ENCODE assay signal across 36 mouse cellular contexts in the genomic region with DNA sequence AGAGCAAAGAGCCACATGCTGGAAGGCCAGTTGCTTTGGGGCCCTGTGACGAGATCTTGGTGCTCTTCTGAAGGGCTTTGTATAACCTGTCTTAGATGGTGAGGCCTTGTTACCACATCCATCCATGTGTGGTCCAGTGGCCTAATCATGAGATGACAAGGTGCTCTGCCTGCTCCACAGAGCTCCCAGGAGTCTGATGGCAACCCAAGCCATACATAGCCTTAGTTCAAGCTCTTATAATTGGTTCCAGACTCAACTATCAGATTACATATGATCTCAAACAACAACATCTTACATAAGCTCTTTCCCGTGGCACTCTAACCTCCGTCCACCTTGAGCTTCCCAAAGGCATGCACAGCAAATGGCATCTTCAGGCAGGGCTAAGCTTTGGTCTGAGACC. TPM values are rescaled to one million over a fixed set of nuclear protein-coding genes. Genes with fewer than 3 reads are reported as not detected.
"Had no signal": no experiment of that assay in that cellular context is flagged by ENCODE, and none has a peak within 500 bp of the region (broad histone marks: within the 10 kb centered on the region; RNA-seq: fewer than 3 reads in every experiment).

Gene Ces1a (minus strand): TSS at position 101 of the 400 bp plus-strand sequence.

- H3K4me3 ChIP-seq: gastrocnemius, adult 2 months; heart, embryonic 10.5 days; heart, embryonic 12.5 days; hindbrain, embryonic 10.5 days; hindbrain, embryonic 12.5 days; intestine, embryonic 15.5 days; limb, embryonic 13.5 days; limb, embryonic 15.5 days; liver, embryonic 12.5 days had no signal

- H3K4me2 ChIP-seq: heart, embryonic 12.5 days; hindbrain, embryonic 12.5 days; hindbrain, embryonic 14.5 days; intestine, embryonic 15.5 days; limb, embryonic 13.5 days; limb, embryonic 15.5 days; liver, embryonic 12.5 days had no signal

- H3K9ac ChIP-seq: heart, embryonic 12.5 days; hindbrain, embryonic 12.5 days; hindbrain, embryonic 14.5 days; intestine, embryonic 15.5 days; limb, embryonic 13.5 days; limb, embryonic 15.5 days; liver, embryonic 12.5 days; liver, embryonic 14.5 days had no signal

- H3K27me3 ChIP-seq: heart, embryonic 12.5 days; hindbrain, embryonic 12.5 days; intestine, embryonic 15.5 days; limb, embryonic 13.5 days; limb, embryonic 15.5 days; liver, embryonic 12.5 days had no signal

- DNase-seq: gastrocnemius, adult 2 months; gastrocnemius, postnatal 10 days; gastrocnemius, postnatal 25 days; heart, postnatal 10 days; heart, postnatal 4 days; kidney, adult 18-20 months; kidney, adult 8-10 months; kidney, postnatal 10 days; kidney, postnatal 25 days; kidney, postnatal 4 days; layer of hippocampus, postnatal 36 days; left cerebral cortex, postnatal 4 days had no signal

- H3K36me3 ChIP-seq: heart, embryonic 10.5 days; heart, embryonic 12.5 days; hindbrain, embryonic 10.5 days; hindbrain, embryonic 12.5 days; intestine, embryonic 15.5 days; limb, embryonic 13.5 days; limb, embryonic 15.5 days; liver, embryonic 12.5 days had no signal

- H3K9me3 ChIP-seq: heart, embryonic 10.5 days; heart, embryonic 12.5 days; hindbrain, embryonic 10.5 days; hindbrain, embryonic 12.5 days; intestine, embryonic 15.5 days; limb, embryonic 13.5 days; limb, embryonic 15.5 days; liver, embryonic 12.5 days had no signal

- H3K4me1 ChIP-seq: heart, embryonic 10.5 days; heart, embryonic 12.5 days; hindbrain, embryonic 10.5 days; hindbrain, embryonic 12.5 days; intestine, embryonic 15.5 days; limb, embryonic 13.5 days; limb, embryonic 15.5 days; liver, embryonic 12.5 days had no signal

- H3K27ac ChIP-seq: gastrocnemius, adult 2 months; heart, embryonic 10.5 days; hindbrain, embryonic 10.5 days; hindbrain, embryonic 12.5 days; hindbrain, embryonic 14.5 days; intestine, embryonic 15.5 days; limb, embryonic 13.5 days; limb, embryonic 15.5 days; liver, embryonic 12.5 days; liver, embryonic 14.5 days had no signal

- ATAC-seq: hindbrain, embryonic 16.5 days; inflammation-experienced regulatory T-cells, adult 6 months; intestine, embryonic 15.5 days; intestine, postnatal 0 days; liver, embryonic 12.5 days had no signal

RNA-seq across cellular contexts. Expression of gene Ces1a, which starts in this region (rescaled TPM):
- total RNA-seq: gastrocnemius, adult 2 months; gastrocnemius, postnatal 10 days; gastrocnemius, postnatal 25 days; gastrocnemius, postnatal 4 days; granulocyte monocyte progenitor cell, adult 5-6 weeks; heart, adult 8-10 months; heart, postnatal 10 days; heart, postnatal 25 days; heart, postnatal 4 days; layer of hippocampus, adult 8-10 months; layer of hippocampus, postnatal 14 days; layer of hippocampus, postnatal 36 days; left cerebral cortex, postnatal 4 days had no signal
- polyA plus RNA-seq: heart, embryonic 12.5 days; heart, embryonic 14.5 days; hindbrain, embryonic 10.5 days; hindbrain, embryonic 12.5 days; hindbrain, embryonic 14.5 days; hindbrain, embryonic 16.5 days; inflammation-experienced regulatory T-cells, adult 6 months; intestine, embryonic 15.5 days; intestine, postnatal 0 days; kidney, embryonic 14.5 days; kidney, embryonic 16.5 days; limb, embryonic 11.5 days; limb, embryonic 15.5 days; liver, embryonic 12.5 days; liver, embryonic 14.5 days; liver, embryonic 16.5 days had no signal
